Mouse (Mus musculus) liver, adult (tissue): Measurements from ENCODE around the gene Pmepa1.

ENCODE experiments used
- GATA4 ChIP-seq: IDR thresholded peaks from 2 replicates; pipeline ENCODE4 v1.6.1; 2014; ENCODE audit warnings: mild to moderate bottlenecking, low read length; ENCODE audit not compliant: insufficient replicate concordance

The Pmepa1 gene

GRCm38 (mm10) chr2:173203726-173204125, 72.6 kb downstream of the Pmepa1 start:
- TF ChIP-seq GATA4, result no peak

GRCm38 (mm10) chr2:173202924-173203689, 73.2 kb downstream of the Pmepa1 start:
- TF ChIP-seq GATA4, result no peak

GRCm38 (mm10) chr2:173194796-173195195, 81.5 kb downstream of the Pmepa1 start:
- no peak for TF ChIP-seq GATA4

- no peak for TF ChIP-seq GATA4
These were observed 89.0 kb downstream of the Pmepa1 start for GRCm38 (mm10) chr2:173187182-173187855.

DNA sequence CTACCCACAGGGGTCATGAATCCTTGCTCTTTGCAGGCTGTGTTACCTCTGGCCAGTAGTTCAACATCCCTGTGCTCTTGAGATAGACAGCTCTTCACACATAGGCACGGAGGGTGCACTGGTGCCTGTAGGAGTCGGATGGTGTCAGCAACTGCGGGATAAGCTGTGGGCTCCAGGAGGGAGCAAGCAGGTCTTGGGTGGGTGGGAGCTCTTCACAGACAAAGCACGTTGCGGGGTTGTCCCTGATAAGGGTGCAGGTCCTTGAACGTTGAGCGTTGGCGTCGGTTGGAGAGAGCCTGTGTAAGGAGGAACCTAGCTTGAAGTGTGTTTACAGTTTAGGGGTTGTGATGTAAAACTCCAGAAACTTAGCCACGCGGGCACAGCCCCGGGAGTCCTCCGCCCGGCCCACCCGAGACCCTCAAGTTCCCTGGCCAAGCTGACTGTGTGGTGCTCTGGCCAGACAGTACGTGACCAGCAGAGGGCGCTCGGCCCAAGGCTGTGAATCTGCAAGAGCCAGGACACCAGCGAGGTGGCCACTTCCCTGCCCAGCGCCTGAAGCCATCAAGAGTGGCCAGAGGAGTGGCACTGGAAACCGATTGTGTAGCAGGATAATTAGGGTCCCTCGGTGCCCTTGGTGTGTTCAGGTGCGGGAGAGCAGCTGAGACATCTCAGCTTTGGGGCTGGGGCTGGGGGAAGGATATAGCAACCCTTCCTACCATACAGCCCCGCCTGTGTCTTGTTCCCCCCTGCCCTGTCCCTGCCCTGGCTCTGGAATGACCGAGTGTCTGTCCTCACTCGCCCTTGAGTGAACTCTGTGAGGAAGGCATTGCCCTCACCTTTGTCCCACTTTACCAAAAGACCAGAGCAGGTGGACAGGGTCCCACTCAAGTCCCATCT, 90.0 kb downstream of the Pmepa1 start:
- no peak for TF ChIP-seq GATA4

GRCm38 (mm10) chr2:173185282-173185681, 91.1 kb downstream of the Pmepa1 start:
- no peak for TF ChIP-seq GATA4

GRCm38 (mm10) chr2:173184475-173185080, 91.8 kb downstream of the Pmepa1 start:
- no peak for TF ChIP-seq GATA4

DNA sequence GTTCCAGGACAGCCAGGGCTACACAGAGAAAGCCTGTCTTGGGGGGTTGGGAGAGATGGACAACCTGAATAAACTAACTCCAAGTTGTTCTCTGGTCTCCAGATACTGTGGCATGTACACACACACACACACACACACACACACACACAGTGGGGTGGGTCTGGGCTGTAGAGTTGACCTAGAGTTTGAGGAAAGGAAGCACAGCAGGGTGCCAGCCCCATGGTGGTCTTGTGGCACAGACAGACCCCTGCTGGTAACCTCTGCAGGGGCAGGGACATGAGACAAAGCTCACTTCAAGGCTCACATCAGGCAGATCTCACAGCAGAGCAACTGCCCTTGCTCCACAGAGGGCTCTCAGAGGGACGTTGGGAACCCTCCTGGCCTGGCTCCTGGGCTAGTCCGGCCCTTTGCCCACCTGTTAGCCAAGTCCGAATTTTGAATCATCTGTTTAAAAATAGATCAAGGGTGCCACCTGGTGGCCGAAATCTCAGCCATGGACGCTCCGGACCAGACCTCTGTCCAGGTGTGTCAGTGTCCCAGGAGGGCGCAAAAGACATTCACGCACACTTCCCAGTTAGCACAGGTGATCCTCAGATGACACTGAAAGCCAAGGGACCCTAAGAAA, 92.4 kb downstream of the Pmepa1 start:
- no peak for TF ChIP-seq GATA4

DNA sequence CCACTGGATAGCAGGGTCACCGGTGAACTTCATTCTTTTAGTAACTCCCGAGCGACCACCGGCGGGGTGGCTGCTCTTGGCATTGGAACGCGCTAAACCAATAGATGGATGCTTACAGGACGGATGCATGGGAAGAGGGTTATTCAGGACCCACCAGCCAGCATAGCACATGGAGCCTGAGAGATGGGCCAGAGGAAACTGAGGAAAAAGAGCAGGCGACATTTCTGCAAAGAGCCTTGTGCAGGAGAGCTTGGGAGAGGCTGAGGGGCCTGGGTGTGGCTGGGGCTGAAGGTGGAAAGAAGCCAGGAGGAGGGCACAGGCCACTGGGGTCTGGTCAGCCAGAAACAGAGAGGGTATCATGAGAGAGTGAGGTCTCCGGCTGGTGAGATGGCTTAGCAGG, 93.0 kb downstream of the Pmepa1 start:
- TF ChIP-seq GATA4, result no peak

- no peak for TF ChIP-seq GATA4
These were observed 93.5 kb downstream of the Pmepa1 start for GRCm38 (mm10) chr2:173182796-173183195.

GRCm38 (mm10) chr2:173181901-173182300, 94.4 kb downstream of the Pmepa1 start:
- TF ChIP-seq GATA4, result no peak

- TF ChIP-seq GATA4, result no peak
These were observed 94.8 kb downstream of the Pmepa1 start for GRCm38 (mm10) chr2:173181486-173181885.

DNA sequence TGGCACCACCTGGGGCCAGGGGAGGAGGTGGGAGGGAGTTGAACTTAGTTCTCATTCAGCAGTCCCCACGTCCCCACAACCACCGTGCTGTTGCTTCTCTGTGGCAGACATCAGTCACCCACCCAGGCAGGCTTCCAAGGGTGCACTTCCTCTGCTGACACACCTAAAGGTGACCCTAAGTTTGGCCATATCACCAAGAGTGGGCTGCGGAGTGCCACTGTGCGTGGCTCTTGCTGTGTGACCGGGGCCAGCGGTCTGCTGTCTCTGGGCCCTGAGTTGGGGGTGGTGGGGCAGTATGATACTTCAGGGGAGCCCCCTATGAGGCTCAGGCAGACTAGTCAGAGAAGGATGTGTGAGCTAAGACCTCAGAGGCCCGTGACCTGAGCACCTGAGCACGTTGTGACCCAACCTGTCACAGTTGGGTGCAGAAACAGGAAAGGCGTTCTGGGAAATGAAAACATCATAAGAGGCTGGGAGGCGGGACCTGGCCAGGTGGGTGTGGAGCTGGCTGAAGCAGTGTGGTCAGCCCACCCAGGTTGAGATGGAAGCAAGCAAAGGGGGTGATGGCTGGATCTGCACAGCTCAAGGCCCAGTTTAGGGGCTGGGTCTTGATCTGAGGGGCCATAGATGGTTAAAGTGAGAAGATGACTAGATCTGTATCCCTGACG, 95.5 kb downstream of the Pmepa1 start:
- TF ChIP-seq GATA4, result no peak

- no peak for TF ChIP-seq GATA4
These were observed 96.3 kb downstream of the Pmepa1 start for GRCm38 (mm10) chr2:173180026-173180425.

DNA sequence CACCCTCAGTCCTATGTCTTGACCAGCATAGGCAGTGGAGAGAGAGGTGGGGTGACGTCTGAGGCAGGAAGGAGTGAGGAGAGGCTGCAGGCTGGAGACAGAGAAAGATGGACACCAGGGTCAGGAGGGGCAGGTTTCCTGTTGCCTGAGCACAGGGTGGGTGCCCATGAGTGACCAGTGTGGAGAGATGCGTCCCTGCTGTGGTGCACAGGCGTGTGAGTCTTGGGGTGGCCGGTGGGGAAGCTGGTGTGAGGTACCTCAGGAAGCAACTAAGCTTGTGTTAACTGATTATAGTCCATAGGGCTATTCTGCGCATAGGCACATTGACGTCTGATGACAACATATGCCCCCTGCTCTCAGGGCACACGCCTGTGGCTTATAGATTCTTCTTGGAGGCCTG, 97.3 kb downstream of the Pmepa1 start:
- no peak for TF ChIP-seq GATA4

GRCm38 (mm10) chr2:173177951-173178350, 98.4 kb downstream of the Pmepa1 start:
- no peak for TF ChIP-seq GATA4
